Mouse (Mus musculus): ENCODE measurements around the gene Fgf6. TPM values are rescaled to one million over a fixed set of nuclear protein-coding genes. Genes with fewer than 3 reads are reported as not detected.

Gene Fgf6
- polyA plus RNA-seq, 1 experiment from 2014 or later: 0.12 TPM

DNA sequence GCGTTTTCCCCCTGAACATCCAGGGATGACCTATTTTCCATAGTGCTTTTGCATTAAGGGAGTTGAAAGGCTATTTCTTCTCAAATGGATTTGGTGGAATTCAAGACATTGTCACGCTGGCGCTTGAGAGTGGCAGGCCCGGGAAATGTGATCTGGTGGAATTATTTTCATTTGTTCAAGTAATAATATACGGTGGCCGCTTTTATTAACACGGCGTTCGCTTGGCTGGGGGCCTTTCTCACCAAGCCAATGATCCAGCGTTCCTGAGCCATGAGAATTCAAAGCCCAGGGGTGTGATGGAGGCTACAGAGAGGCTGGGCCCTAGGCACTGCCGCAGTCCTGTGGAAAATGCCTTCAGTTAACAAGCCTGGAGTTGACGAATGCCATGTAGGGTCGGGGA, 5.0 kb downstream of the Fgf6 start:
- Histone ChIP-seq H3K9ac (no peak overlapping the region), H3K4me2 (no peak overlapping the region), H3K4me3 (replicated peaks) (no peak overlapping the region), H3K4me1 (peaks cover 13% of the 10 kb centered on the region), H3K27ac (no peak overlapping the region), H3K27me3 (peaks cover 81% of the 10 kb centered on the region), H3K9me3 (replicated peaks) (no peaks in the 10 kb centered on the region), H3K36me3 (no peaks in the 10 kb centered on the region)
- no peak for ATAC-seq (replicated peaks; ENCODE audit: low FRiP score)
- 14% methylated on average over 13 of the region's 13 CpGs for WGBS

DNA sequence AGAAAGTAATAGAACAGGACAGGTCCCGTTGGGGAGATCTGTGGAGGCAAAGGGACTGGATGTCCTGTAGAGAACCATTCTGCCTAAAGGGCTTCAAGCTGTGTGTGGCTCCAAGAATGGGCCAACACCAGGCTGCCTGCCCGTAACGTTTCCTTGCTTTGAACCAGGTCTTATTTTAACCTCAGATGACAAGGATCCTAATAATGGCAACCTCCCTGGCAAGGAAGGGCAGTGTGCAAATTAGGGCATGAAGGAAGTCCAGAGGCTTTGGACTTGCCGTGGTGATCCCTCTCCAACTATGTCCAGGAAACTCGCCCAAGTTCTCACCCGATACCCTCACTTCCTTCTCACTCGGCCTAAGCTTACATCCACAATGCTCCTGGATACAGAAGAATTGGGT, 9.4 kb downstream of the Fgf6 start:
- WGBS: 74% methylated on average over 7 of the region's 7 CpGs
- Histone ChIP-seq H3K27ac (no peak overlapping the region), H3K4me1 (peaks cover 6% of the 10 kb centered on the region; the same call in 1 of the 2 replicates), H3K36me3 (no peaks in the 10 kb centered on the region), H3K27me3 (peaks cover 45% of the 10 kb centered on the region), H3K9ac (no peak overlapping the region), H3K4me3 (replicated peaks) (no peak overlapping the region), H3K4me2 (no peak overlapping the region), H3K9me3 (replicated peaks) (no peaks in the 10 kb centered on the region)
- ATAC-seq (replicated peaks; ENCODE audit: low FRiP score): no peak

DNA sequence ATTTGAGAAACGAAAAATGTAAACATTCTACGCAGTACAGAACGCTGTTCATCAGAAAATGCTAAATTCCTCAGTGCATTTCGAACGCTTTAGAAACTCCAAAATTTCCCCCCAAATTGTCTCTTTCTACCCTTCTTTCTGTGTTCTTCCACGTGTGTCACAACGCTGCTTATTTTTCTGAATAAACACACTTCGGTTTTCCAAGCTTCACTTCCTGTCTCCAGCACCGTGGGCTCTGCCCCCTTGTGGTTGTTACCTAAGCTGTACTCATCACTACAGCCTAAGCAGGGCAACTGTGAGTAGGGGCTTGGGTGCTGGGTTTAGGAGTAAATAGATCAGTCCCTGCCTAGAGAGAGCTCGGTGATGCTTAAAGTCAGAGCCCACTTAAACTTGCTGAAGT, 19.4 kb downstream of the Fgf6 start:
- no peak overlapping the region for H3K27ac ChIP-seq
- no peak for ATAC-seq (replicated peaks; ENCODE audit: low FRiP score)
- 0 out of 2 replicates have a peak, but pooled peaks cover 12% of the 10 kb centered on the region for H3K4me1 ChIP-seq
- peak overlapping the region; percentile 49 for H3K4me2 ChIP-seq
- 38% methylated on average over 10 of the region's 10 CpGs for WGBS
- H3K9ac ChIP-seq: no peak overlapping the region
- H3K4me3 ChIP-seq (replicated peaks): peak overlapping the region; percentile 26; the same call in 1 of the 2 replicates
- no peaks in the 10 kb centered on the region for H3K36me3 ChIP-seq
- no peaks in the 10 kb centered on the region for H3K27me3 ChIP-seq
- H3K9me3 ChIP-seq (replicated peaks): no peaks in the 10 kb centered on the region

- no peak overlapping the region for H3K27ac ChIP-seq
- WGBS: 49% methylated on average over 6 of the region's 6 CpGs
- ATAC-seq (replicated peaks; ENCODE audit: low FRiP score): no peak
- no peak overlapping the region for H3K4me2 ChIP-seq
- no peaks in the 10 kb centered on the region for H3K27me3 ChIP-seq
- H3K4me1 ChIP-seq: peaks cover 2% of the 10 kb centered on the region; the same call in 1 of the 2 replicates
- no peaks in the 10 kb centered on the region for H3K36me3 ChIP-seq
- no peak overlapping the region for H3K9ac ChIP-seq
- no peak overlapping the region for H3K4me3 ChIP-seq (replicated peaks)
- no peaks in the 10 kb centered on the region for H3K9me3 ChIP-seq (replicated peaks)
These were observed 29.5 kb downstream of the Fgf6 start for GRCm38 (mm10) chr6:127044909-127045308.

- WGBS: 66% methylated on average over 4 of the region's 4 CpGs
- Histone ChIP-seq H3K27me3 (no peaks in the 10 kb centered on the region), H3K4me2 (no peak overlapping the region), H3K4me3 (replicated peaks) (no peak overlapping the region), H3K9ac (no peak overlapping the region), H3K36me3 (no peaks in the 10 kb centered on the region), H3K4me1 (no peaks in the 10 kb centered on the region), H3K27ac (no peak overlapping the region), H3K9me3 (replicated peaks) (no peaks in the 10 kb centered on the region)
- no peak for ATAC-seq (replicated peaks; ENCODE audit: low FRiP score)
These were observed 35.5 kb downstream of the Fgf6 start for GRCm38 (mm10) chr6:127050847-127051246.

DNA sequence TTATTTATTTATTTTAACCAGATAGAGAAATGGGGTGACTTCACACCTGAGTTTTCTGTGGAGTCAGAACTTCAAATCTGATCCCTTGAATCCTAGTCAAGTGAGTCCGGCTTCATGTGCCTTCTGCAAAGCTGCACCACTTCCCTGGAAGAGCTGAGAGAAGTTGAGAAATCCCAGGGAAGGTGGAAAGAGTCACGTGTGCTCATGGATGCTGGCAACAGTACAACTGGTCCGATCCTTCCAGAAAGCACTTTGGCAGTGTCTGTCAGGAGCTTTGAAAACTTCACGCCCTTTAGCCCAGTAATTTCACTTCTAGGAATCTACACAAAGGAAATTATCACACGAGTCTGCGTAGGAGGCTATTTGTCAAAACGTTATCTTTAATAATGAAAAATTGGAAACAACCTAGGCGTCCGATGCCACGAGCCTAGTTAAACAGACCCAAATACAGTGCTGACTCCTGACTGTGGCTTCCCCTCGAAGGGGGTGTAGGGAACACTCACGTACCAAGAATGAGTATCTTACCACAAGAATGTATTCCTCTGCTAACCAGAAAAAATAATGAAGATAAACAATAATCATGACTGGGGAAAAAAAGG, 41.7 kb downstream of the Fgf6 start:
- H3K27me3 ChIP-seq: 0 out of 2 replicates have a peak, but pooled peaks cover 2% of the 10 kb centered on the region
- ATAC-seq (replicated peaks; ENCODE audit: low FRiP score): no peak
- WGBS: 76% methylated on average over 12 of the region's 12 CpGs
- H3K4me2 ChIP-seq: no peak overlapping the region
- H3K9me3 ChIP-seq (replicated peaks): no peaks in the 10 kb centered on the region
- no peaks in the 10 kb centered on the region for H3K4me1 ChIP-seq
- no peaks in the 10 kb centered on the region for H3K36me3 ChIP-seq
- H3K4me3 ChIP-seq (replicated peaks): no peak overlapping the region
- no peak overlapping the region for H3K27ac ChIP-seq
- no peak overlapping the region for H3K9ac ChIP-seq

DNA sequence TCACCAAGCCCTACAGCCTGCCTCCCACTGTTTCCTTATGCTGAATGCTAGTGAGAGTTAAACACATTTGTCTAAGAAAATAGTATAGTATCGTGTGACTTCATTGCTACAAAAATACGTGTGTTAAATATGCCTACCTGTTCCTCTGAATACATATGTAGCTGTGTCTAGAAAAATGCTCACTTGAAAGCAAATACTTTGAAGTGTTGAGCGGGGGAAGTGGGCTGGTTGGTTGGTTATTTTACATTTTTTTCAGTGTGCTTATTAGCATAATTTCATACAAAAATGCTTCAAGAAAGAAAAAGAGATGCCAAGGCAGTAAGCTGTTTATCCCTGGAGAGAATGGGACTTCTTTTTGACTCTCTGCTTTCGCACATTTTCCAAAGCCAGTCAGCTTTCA, 44.6 kb downstream of the Fgf6 start:
- Histone ChIP-seq H3K27me3 (peaks cover 13% of the 10 kb centered on the region), H3K9ac (no peak overlapping the region), H3K4me2 (no peak overlapping the region), H3K9me3 (replicated peaks) (no peaks in the 10 kb centered on the region), H3K36me3 (no peaks in the 10 kb centered on the region), H3K27ac (no peak overlapping the region), H3K4me3 (replicated peaks) (no peak overlapping the region), H3K4me1 (peaks cover 5% of the 10 kb centered on the region)
- ATAC-seq (replicated peaks; ENCODE audit: low FRiP score): no peak
- WGBS: 87% methylated on average over 4 of the region's 4 CpGs

- no peak overlapping the region for H3K4me3 ChIP-seq (replicated peaks)
- peaks cover 13% of the 10 kb centered on the region for H3K27me3 ChIP-seq
- no peaks in the 10 kb centered on the region for H3K36me3 ChIP-seq
- no peak for ATAC-seq (replicated peaks; ENCODE audit: low FRiP score)
- H3K4me1 ChIP-seq: peaks cover 6% of the 10 kb centered on the region
- H3K27ac ChIP-seq: no peak overlapping the region
- H3K4me2 ChIP-seq: no peak overlapping the region
- H3K9me3 ChIP-seq (replicated peaks): no peaks in the 10 kb centered on the region
- no peak overlapping the region for H3K9ac ChIP-seq
- 82% methylated on average over 3 of the region's 3 CpGs for WGBS
These were observed 48.5 kb downstream of the Fgf6 start for GRCm38 (mm10) chr6:127063915-127064314.

DNA sequence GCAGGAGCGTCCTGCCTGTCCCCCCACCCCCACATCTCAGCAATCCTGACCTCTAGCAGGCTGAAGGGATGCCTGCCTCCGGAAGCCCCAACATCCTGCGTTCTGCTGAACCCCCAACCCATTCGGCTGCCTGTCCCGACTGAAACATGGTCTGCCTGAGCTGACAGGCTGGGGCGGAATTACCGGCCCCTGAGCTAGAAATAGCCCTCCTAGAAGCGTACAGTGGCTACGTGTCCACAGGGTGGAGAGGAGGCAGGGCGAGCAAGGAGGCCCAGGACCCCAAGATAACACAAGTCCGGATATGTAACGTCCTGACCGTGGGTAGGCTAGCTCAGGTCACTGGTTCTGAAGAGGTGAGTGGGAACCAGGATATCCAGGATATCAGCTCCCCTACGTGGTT, 49.4 kb downstream of the Fgf6 start:
- WGBS: 4% methylated on average over 14 of the region's 14 CpGs
- no peak; the same call in 1 of the 2 replicates for ATAC-seq (replicated peaks; ENCODE audit: low FRiP score)
- Histone ChIP-seq H3K27ac (no peak overlapping the region), H3K36me3 (no peaks in the 10 kb centered on the region), H3K27me3 (peaks cover 13% of the 10 kb centered on the region), H3K9ac (no peak overlapping the region), H3K4me3 (replicated peaks) (no peak overlapping the region; the same call in 1 of the 2 replicates), H3K4me1 (peaks cover 6% of the 10 kb centered on the region), H3K4me2 (peak overlapping the region; percentile 45), H3K9me3 (replicated peaks) (no peaks in the 10 kb centered on the region)

DNA sequence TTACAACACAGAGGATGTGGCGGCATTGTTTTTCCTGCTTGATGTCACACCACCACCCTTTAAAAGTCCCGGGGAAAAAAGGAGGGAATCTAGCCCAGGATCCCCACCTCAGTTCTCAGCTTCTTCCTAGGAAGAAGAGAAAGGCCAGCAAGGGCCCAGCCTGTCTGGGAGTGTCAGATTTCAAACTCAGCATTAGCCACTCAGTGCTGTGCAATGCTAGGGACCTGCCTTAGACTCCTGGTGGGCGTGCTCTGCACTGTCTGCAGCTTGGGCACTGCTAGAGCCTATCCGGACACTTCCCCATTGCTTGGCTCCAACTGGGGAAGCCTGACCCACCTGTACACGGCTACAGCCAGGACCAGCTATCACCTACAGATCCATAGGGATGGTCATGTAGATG, 57.4 kb downstream of the Fgf6 start, which contains the start of gene Fgf23:
Fgf23 (plus strand) TSS at position 86 of the 400 bp plus-strand sequence.
- Histone ChIP-seq H3K4me1 (no peaks in the 10 kb centered on the region), H3K27me3 (peaks cover 4% of the 10 kb centered on the region; the same call in 1 of the 2 replicates), H3K27ac (no peak within 1 kb of the TSS), H3K4me2 (peak within 1 kb of the TSS; percentile 29), H3K9ac (no peak within 1 kb of the TSS), H3K4me3 (replicated peaks) (no peak within 1 kb of the TSS), H3K36me3 (no peaks in the 10 kb centered on the region), H3K9me3 (replicated peaks) (no peaks in the 10 kb centered on the region)
- 11% methylated on average over 5 of the region's 5 CpGs for WGBS
- ATAC-seq (replicated peaks; ENCODE audit: low FRiP score): peak; percentile 95

Other genes starting within 250 kb of the Fgf6 start
- 231 and 242 TPM in 2 replicates for gene Ndufa9, start 166.4 kb upstream of the Fgf6 start, polyA plus RNA-seq (2015; fragmentation: Nextera tagmentation; extraction: Ambion mirVana)
- gene Akap3, start 162.5 kb upstream of the Fgf6 start, polyA plus RNA-seq (2015; fragmentation: Nextera tagmentation; extraction: Ambion mirVana): 0.05 and 0.08 TPM in 2 replicates
- gene Dyrk4, start 93.7 kb upstream of the Fgf6 start, polyA plus RNA-seq (2015; fragmentation: Nextera tagmentation; extraction: Ambion mirVana): not detected in 2 replicates
- gene Rad51ap1, start 76.0 kb upstream of the Fgf6 start, polyA plus RNA-seq (2015; fragmentation: Nextera tagmentation; extraction: Ambion mirVana): 58.2 and 61.5 TPM in 2 replicates
- 17.2 and 18.0 TPM in 2 replicates for gene D6Wsu163e, start 75.6 kb upstream of the Fgf6 start, polyA plus RNA-seq (2015; fragmentation: Nextera tagmentation; extraction: Ambion mirVana)
- gene Fgf23, start 57.3 kb downstream of the Fgf6 start, polyA plus RNA-seq (2015; fragmentation: Nextera tagmentation; extraction: Ambion mirVana): not detected in 2 replicates
- 3.2 and 3.4 TPM in 2 replicates for gene Tigar, start 94.0 kb downstream of the Fgf6 start, polyA plus RNA-seq (2015; fragmentation: Nextera tagmentation; extraction: Ambion mirVana)
- gene Ccnd2, start 136.6 kb downstream of the Fgf6 start, polyA plus RNA-seq (2015; fragmentation: Nextera tagmentation; extraction: Ambion mirVana): 666 and 667 TPM in 2 replicates